Mouse (Mus musculus) neural tube, embryonic 11.5 days (tissue): ENCODE data around the gene Gm5485. TPM values are rescaled to one million over a fixed set of nuclear protein-coding genes. Genes with fewer than 3 reads are reported as not detected.

ENCODE experiments used
- ATAC-seq: fragments of 200-750 bp; cut with Nextera tagmentation; 2 replicates; pipeline ENCODE4 v1.8.0; 2017; ENCODE audit warnings: moderate number of reproducible peaks, mild to moderate bottlenecking, moderate TSS enrichment, moderate library complexity; ENCODE audit not compliant: insufficient read depth, low FRiP score, low TSS enrichment
- DNase-seq: peaks from one replicate; pipeline ENCODE4 v3.0.0-alpha.2; 2015; ENCODE audit warnings: low spot score
- H3K27ac ChIP-seq: fragments of 300-500 bp; sonication (generic); 2 replicates; pipeline ENCODE4 v1.5.1; 2014; ENCODE audit warnings: low read depth, mild to moderate bottlenecking, low read length
- H3K27me3 ChIP-seq: fragments of 300-500 bp; sonication (generic); 2 replicates; pipeline ENCODE4 v1.6.1; 2014; ENCODE audit warnings: mild to moderate bottlenecking, low read length, mixed read lengths; ENCODE audit not compliant: control insufficient read depth, insufficient read depth
- H3K36me3 ChIP-seq: fragments of 300-500 bp; sonication (generic); 2 replicates; pipeline ENCODE4 v1.6.1; 2014; ENCODE audit warnings: mild to moderate bottlenecking, low read length, moderate library complexity, mixed read lengths; ENCODE audit not compliant: control insufficient read depth, insufficient read depth
- H3K4me1 ChIP-seq: fragments of 300-500 bp; sonication (generic); 2 replicates; pipeline ENCODE4 v1.6.1; 2014; ENCODE audit warnings: low read length, mixed read lengths; ENCODE audit not compliant: control insufficient read depth, insufficient read depth
- H3K4me2 ChIP-seq: fragments of 300-500 bp; sonication (generic); 2 replicates; pipeline ENCODE4 v1.6.1; 2014; ENCODE audit warnings: low read depth, mild to moderate bottlenecking, moderate library complexity
- H3K4me3 ChIP-seq: fragments of 300-500 bp; sonication (generic); 2 replicates; pipeline ENCODE4 v1.5.1; 2014; ENCODE audit warnings: low read depth, low read length
- H3K9ac ChIP-seq: fragments of 300-500 bp; sonication (generic); 2 replicates; pipeline ENCODE4 v1.6.1; 2014; ENCODE audit warnings: mild to moderate bottlenecking, low read length
- H3K9me3 ChIP-seq: fragments of 300-500 bp; sonication (generic); 2 replicates; pipeline ENCODE4 v1.6.1; 2016; ENCODE audit warnings: low read length; ENCODE audit not compliant: control insufficient read depth
- WGBS: fragments of 180-500 bp; shearing (Covaris S2); extraction: QIAGEN DNeasy Blood & Tissue Kit; methylation state at CpG from one replicate; pipeline ENCODE4 v1.1.7; 2014; 5-methylcytosine and 5-hydroxymethylcytosine counted together
- polyA plus RNA-seq: library from polyadenylated mRNA; unstranded; fragments of >200 nt; fragmentation: Nextera tagmentation; extraction: Ambion mirVana; gene quantifications from 2 replicates; pipeline ENCODE4 v1.2.1, GENCODE M21; 2014

The Gm5485 gene
- polyA plus RNA-seq, 1 experiment from 2014 or later, result not detected

DNA sequence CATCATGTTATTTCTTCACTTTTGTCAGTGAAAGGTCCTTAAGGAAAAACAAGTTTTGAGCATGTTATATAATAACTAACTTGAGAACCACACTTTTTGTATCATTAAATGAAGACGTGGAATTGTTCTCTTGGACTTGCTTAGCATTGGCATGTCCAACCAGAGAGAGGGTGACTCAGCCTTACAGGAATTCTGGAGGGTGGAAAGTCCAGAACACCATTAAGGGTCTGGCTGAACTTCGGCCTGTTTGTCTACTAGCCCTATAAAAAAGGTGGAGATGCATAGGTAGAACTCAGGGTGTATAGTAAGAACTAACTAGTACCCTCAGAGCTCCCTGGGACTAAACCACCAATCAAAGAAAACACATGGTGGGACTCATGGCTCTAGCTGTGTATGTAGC, 16.9 kb downstream of the Gm5485 start:
- no peak overlapping the region for H3K4me3 ChIP-seq
- no peak for ATAC-seq
- H3K9ac ChIP-seq, result no peak overlapping the region
- no peak overlapping the region for H3K27ac ChIP-seq
- no peaks in the 10 kb centered on the region for H3K9me3 ChIP-seq
- 92% methylated on average over 2 of the region's 2 CpGs for WGBS
- no peaks in the 10 kb centered on the region for H3K27me3 ChIP-seq
- H3K4me1 ChIP-seq, result no peaks in the 10 kb centered on the region
- no peak overlapping the region for H3K4me2 ChIP-seq
- no peaks in the 10 kb centered on the region for H3K36me3 ChIP-seq
- DNase-seq, result no peak

DNA sequence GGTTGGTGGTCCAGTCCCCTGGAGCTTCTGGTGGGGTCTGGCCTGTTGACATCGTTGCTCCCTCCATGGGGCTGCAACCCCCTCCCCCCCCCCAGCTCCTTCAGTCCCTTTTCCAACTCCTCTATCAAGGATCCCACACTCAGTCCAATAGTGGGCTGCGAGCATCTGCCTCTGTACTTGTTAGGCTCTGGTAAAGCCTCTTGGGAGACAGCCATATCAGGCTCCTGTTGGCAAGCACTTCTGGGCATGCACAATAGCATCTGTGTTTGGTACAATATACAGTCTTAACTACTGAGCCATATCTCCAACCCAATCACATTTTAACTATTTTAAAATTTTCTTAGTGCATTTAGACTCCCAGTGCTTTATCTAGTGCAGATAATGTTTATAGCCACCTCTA, 25.2 kb downstream of the Gm5485 start:
- WGBS, result 73% methylated on average over 2 of the region's 2 CpGs
- no peaks in the 10 kb centered on the region for H3K4me1 ChIP-seq

DNA sequence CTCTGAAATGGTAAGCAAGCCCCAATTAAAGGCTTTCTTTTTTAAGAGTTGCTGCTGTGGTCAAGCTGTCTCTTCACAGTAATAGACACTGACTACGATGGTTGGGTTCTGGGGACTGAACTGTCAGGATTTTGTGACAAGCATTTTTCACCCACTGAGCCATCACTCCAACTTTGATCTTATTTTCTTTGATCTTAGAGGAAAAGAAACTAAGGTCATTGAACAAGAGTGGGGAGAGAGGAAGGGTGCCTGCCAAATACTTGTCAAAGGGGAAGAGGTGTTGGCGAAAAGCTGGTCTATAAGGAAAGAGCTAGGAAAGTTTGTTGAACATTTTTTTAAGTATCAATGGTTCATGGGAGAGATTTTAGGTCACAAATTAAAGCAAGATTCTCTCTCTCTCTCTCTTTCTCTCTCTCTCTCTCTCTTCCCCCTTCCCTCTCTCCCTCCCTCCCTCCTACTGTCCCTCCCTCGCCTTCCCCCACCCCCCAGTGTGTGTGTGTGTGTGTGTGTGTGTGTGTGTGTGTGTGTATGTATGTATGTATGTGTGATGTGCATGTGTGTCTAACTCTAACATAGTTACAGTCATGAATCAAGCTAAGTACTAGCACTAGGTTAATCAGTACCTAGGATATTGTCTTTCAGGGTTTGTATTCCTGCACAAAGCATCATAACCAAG, 28.5 kb downstream of the Gm5485 start:
- ATAC-seq (no peak), DNase-seq (no peak)
- no peaks in the 10 kb centered on the region for H3K4me1 ChIP-seq
- H3K9ac ChIP-seq, result no peak overlapping the region
- H3K27me3 ChIP-seq, result no peaks in the 10 kb centered on the region
- no peak overlapping the region for H3K4me2 ChIP-seq
- H3K9me3 ChIP-seq, result no peaks in the 10 kb centered on the region
- 82% methylated on average over 3 of the region's 3 CpGs for WGBS
- no peak overlapping the region for H3K4me3 ChIP-seq
- no peaks in the 10 kb centered on the region for H3K36me3 ChIP-seq
- no peak overlapping the region for H3K27ac ChIP-seq

More for the DNA sequence above, 25.2 kb downstream of the Gm5485 start:
- Histone ChIP-seq H3K27me3 (no peaks in the 10 kb centered on the region), H3K4me2 (no peak overlapping the region), H3K27ac (no peak overlapping the region), H3K9ac (no peak overlapping the region), H3K4me3 (no peak overlapping the region), H3K36me3 (no peaks in the 10 kb centered on the region), H3K9me3 (no peaks in the 10 kb centered on the region)
- no peak for DNase-seq
- no peak for ATAC-seq

DNA sequence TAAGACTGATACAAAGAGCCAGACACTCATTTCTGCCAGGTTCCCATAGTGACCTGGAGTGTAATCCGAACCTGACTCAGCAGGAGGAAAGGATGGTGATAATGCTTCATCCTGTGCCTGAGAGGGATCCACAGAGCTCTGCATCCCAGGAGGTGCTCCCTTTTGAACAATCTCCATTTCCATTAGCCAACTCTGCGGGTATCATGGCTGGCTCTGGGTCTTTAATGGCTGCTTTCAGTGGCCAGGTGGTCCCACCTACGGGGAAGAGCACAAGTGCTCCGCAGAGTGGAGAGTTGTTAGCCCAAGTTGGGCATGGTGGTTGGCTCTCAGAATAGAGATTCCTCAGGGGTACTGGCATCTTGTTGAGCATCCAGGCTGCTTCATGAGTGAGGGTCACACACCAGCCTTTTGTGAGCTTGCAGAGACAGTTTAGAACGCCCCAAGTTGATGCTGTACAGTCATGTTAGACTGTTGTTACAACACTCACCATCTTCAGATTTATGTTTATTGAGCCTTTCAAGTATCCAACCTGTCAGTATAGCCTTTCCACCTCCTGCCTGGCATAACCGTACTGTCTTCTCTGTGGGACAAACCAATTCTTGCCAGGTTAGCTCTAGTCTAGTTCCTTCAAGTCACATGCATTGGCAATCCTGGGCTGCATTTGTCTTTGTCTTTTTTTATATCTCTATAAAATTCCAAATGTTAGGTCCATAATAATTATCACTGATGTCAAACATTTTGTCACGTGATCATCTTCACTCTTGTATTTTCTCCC, 38.3 kb downstream of the Gm5485 start:
- no peaks in the 10 kb centered on the region for H3K9me3 ChIP-seq
- no peaks in the 10 kb centered on the region for H3K36me3 ChIP-seq
- DNase-seq (no peak), ATAC-seq (no peak)
- no peak overlapping the region for H3K4me2 ChIP-seq
- H3K9ac ChIP-seq, result no peak overlapping the region
- no peaks in the 10 kb centered on the region for H3K27me3 ChIP-seq
- 84% methylated on average over 7 of the region's 7 CpGs for WGBS
- H3K4me1 ChIP-seq, result no peaks in the 10 kb centered on the region
- no peak overlapping the region for H3K4me3 ChIP-seq
- no peak overlapping the region for H3K27ac ChIP-seq

DNA sequence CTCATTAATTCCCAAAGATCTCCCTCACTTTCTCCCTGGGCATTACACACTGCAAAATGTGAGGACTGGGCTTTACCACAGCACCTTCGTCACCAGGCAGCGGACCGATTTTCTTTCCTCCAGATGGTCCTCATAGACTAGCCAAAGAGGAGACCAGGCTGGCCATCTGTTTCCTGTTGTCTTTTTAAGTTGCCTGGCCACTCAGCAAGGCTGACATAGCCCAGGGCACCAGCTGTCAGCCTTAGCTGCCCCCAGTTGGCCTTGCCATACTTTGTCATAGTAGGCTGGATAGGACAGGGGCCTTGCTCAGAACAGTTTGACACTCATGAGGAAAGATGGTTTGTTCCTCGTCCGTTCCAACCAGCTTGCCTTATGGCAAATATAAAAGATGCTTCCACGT, 39.8 kb downstream of the Gm5485 start:
- Histone ChIP-seq H3K4me2 (no peak overlapping the region), H3K27ac (no peak overlapping the region), H3K36me3 (no peaks in the 10 kb centered on the region), H3K4me1 (no peaks in the 10 kb centered on the region), H3K9me3 (no peaks in the 10 kb centered on the region), H3K4me3 (no peak overlapping the region), H3K27me3 (no peaks in the 10 kb centered on the region), H3K9ac (no peak overlapping the region)
- peak; percentile 23 for DNase-seq
- ATAC-seq, result no peak
- 54% methylated on average over 6 of the region's 6 CpGs for WGBS

DNA sequence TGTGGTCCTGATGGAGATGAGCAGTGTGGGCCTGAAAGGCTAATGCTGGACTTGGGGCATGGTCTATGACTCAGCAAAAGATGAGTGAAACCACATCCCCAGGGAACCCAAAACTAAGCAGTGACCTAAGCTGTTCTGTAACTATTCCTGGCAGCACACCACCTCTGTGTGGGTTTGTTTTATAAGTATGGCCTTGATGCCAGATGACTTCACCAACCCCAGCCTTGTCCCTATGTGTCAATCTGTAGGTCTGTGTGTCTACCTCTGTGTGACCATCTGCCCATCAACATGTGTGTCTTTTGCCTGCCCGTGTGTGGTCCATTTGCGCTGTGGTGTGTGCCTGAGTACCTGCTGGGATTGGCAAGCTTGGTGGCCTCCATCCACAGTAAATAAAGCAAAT, 44.1 kb downstream of the Gm5485 start:
- Histone ChIP-seq H3K9me3 (no peaks in the 10 kb centered on the region), H3K4me2 (no peak overlapping the region), H3K27ac (no peak overlapping the region), H3K9ac (no peak overlapping the region), H3K4me3 (no peak overlapping the region), H3K36me3 (no peaks in the 10 kb centered on the region), H3K4me1 (no peaks in the 10 kb centered on the region), H3K27me3 (no peaks in the 10 kb centered on the region)
- ATAC-seq, result no peak
- DNase-seq, result no peak
- 78% methylated on average over 2 of the region's 2 CpGs for WGBS

DNA sequence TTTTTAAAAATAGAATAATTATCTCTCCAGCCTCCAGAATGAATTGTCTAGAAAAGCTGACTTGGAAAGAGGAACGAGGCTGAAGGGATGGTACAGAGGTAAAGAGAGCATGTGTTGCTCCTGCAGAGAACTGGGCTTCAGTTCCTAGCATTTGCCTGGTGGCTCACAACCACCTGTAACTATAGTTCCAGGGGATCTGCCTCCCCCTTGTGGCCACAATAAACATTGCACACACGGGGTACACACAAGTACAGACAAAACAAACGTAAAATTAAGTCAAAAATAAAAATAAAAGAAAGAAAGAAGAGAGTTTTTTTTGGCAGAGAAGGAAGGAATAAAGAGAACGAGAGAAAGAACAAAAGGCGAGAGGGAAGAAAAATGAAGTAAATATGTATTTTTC, 45.4 kb downstream of the Gm5485 start:
- Histone ChIP-seq H3K4me3 (no peak overlapping the region), H3K27ac (no peak overlapping the region), H3K36me3 (no peaks in the 10 kb centered on the region), H3K9ac (no peak overlapping the region), H3K4me2 (no peak overlapping the region), H3K27me3 (no peaks in the 10 kb centered on the region), H3K4me1 (no peaks in the 10 kb centered on the region), H3K9me3 (no peaks in the 10 kb centered on the region)
- no peak for DNase-seq
- WGBS, result 87% methylated on average over 5 of the region's 5 CpGs
- no peak for ATAC-seq

DNA sequence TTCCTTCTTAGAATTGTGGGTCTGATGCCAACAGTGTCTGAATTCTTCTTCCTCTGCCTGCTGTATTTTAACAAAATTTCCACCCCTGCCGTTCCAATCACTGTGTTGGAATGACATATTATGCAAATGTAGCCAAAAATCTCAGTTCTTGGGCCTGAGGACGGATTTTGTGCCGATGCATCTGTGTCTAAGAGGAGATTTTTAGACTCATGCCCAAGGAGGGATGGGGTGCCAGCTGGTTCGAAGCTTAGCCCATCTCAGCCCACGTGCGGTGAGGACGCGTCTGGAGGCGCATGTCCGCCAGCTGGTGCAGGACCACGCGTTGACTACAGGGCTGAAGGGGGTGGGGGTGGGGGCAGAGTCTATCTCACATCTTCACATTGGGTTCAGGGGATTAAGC, 51.3 kb downstream of the Gm5485 start:
- no peak for ATAC-seq
- H3K9ac ChIP-seq, result no peak overlapping the region
- H3K27me3 ChIP-seq, result no peaks in the 10 kb centered on the region
- H3K4me3 ChIP-seq, result no peak overlapping the region
- no peaks in the 10 kb centered on the region for H3K9me3 ChIP-seq
- no peak overlapping the region for H3K4me2 ChIP-seq
- H3K36me3 ChIP-seq, result no peaks in the 10 kb centered on the region
- no peak for DNase-seq
- no peak overlapping the region for H3K27ac ChIP-seq
- WGBS, result 89% methylated on average over 12 of the region's 12 CpGs
- H3K4me1 ChIP-seq, result no peaks in the 10 kb centered on the region

DNA sequence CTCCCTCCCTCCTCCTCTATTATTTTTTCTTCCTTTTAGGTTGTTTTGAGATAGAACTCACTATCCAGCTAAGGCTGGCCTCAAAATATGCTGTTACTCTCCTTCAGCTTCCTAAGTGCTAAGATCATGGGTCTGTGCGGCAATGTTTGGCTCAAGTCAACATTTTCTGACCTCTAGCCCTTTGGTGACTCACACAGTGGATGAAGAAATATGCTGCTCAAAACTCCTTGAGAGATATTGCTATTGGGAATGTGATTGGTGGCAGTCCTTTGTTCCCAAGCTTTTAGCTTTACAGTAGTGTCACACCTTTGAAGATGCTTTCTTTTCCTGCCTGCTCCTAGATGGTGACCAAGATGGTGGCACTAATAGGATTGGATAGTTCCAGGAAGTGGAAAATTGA, 55.8 kb downstream of the Gm5485 start:
- no peak for ATAC-seq
- no peak overlapping the region for H3K9ac ChIP-seq
- no peak for DNase-seq
- no peaks in the 10 kb centered on the region for H3K9me3 ChIP-seq
- H3K4me2 ChIP-seq, result no peak overlapping the region
- WGBS, result 96% methylated on average over 1 of the region's 1 CpGs
- H3K4me3 ChIP-seq, result no peak overlapping the region
- no peaks in the 10 kb centered on the region for H3K36me3 ChIP-seq
- H3K4me1 ChIP-seq, result no peaks in the 10 kb centered on the region
- H3K27ac ChIP-seq, result no peak overlapping the region
- H3K27me3 ChIP-seq, result no peaks in the 10 kb centered on the region
